Mouse (Mus musculus) hindbrain, postnatal 0 days (tissue): ENCODE results near the gene Klrc3. TPM values are rescaled to one million over a fixed set of nuclear protein-coding genes. Genes with fewer than 3 reads are reported as not detected.

ENCODE experiments used
- ATAC-seq: fragments of 200-750 bp; cut with Nextera tagmentation; 2 replicates; pipeline ENCODE4 v1.8.0; 2017; ENCODE audit warnings: mild to moderate bottlenecking, moderate TSS enrichment, moderate library complexity
- DNase-seq: peaks from one replicate; pipeline ENCODE4 v3.0.0-alpha.2; 2015; ENCODE audit warnings: low spot score
- H3K27ac ChIP-seq: fragments of 300-500 bp; sonication (generic); 2 replicates; pipeline ENCODE4 v1.5.1; 2014; ENCODE audit warnings: mild to moderate bottlenecking
- H3K27me3 ChIP-seq: fragments of 300-500 bp; sonication (generic); 2 replicates; pipeline ENCODE4 v1.6.1; 2014; ENCODE audit warnings: low read length, mixed read lengths; ENCODE audit not compliant: insufficient read depth
- H3K36me3 ChIP-seq: fragments of 300-500 bp; sonication (generic); 2 replicates; pipeline ENCODE4 v1.6.1; 2014; ENCODE audit warnings: low read length, mixed read lengths; ENCODE audit not compliant: insufficient read depth
- H3K4me1 ChIP-seq: fragments of 300-500 bp; sonication (generic); 2 replicates; pipeline ENCODE4 v1.6.1; 2014; ENCODE audit warnings: antibody characterized with exemption, low read length, mixed read lengths; ENCODE audit not compliant: insufficient read depth
- H3K4me2 ChIP-seq: fragments of 300-500 bp; sonication (generic); 2 replicates; pipeline ENCODE4 v1.6.1; 2014; ENCODE audit warnings: low read depth, mild to moderate bottlenecking, low read length, moderate library complexity, mixed read lengths
- H3K4me3 ChIP-seq: fragments of 300-500 bp; sonication (generic); 2 replicates; pipeline ENCODE4 v1.5.1; 2014; ENCODE audit warnings: low read length
- H3K9ac ChIP-seq: fragments of 300-500 bp; sonication (generic); replicated peaks from 2 replicates; pipeline ENCODE4 v1.6.1; 2014; ENCODE audit warnings: mild to moderate bottlenecking, low read length, moderate library complexity, mixed read lengths
- H3K9me3 ChIP-seq: fragments of 300-500 bp; sonication (generic); 2 replicates; pipeline ENCODE4 v1.6.1; 2016; ENCODE audit warnings: low read length, mixed read lengths
- CTCF ChIP-seq: IDR thresholded peaks from 2 replicates; pipeline ENCODE4 v1.5.1; 2016; ENCODE audit warnings: antibody characterized with exemption, control low read depth, low read depth
- WGBS: fragments of 180-500 bp; shearing (Covaris S2); extraction: QIAGEN DNeasy Blood & Tissue Kit; methylation state at CpG from one replicate; pipeline ENCODE4 v1.1.7; 2014; 5-methylcytosine and 5-hydroxymethylcytosine counted together
- microRNA-seq, 2 experiments: library from miRNA; unstranded; fragments of <30 nt; microRNA quantifications; one replicate each; pipeline ENCODE4; 2016
- polyA plus RNA-seq: library from polyadenylated mRNA; unstranded; fragments of >200 nt; fragmentation: Nextera tagmentation; extraction: Ambion mirVana; gene quantifications from 2 replicates; pipeline ENCODE4 v1.2.1, GENCODE M21; 2015
- total RNA-seq: library from RNA; depleted of rRNA; stranded (reverse); fragments of >200 nt; gene quantifications from 2 replicates; pipeline ENCODE4 v1.2.3, GENCODE M21; 2014; rRNA removed

Gene Klrc3
- total and polyA plus RNA-seq, 2 experiments from 2014 or later: not detected

DNA sequence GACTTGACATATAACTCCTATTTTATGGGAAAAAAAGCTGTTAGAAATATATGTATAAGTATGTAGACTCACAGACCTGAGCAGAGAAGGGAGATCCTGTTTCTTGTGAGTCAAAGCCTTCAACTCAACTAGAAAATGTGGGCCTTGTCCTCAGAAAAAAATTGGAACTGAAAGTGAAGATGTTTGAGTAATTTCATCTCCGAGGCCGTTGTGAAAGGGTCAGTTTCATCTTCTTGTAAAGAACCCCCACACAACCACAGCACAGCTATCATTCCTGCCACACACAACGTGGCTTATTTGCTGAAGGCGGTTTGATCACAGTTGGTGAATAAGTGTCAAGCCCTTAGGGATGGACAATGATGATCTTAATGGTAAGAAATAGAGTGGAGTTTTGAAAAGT is 19.4 kb downstream of the Klrc3 start, which contains the start of gene Klrk1:
Gene Klrk1 (minus strand): TSS at position 130 of the 400 bp plus-strand sequence.
- no peak for DNase-seq
- Histone ChIP-seq H3K27me3 (no peaks in the 10 kb centered on the region), H3K27ac (no peak within 1 kb of the TSS), H3K4me2 (no peak within 1 kb of the TSS), H3K9ac (no peak within 1 kb of the TSS), H3K4me3 (no peak within 1 kb of the TSS), H3K4me1 (no peaks in the 10 kb centered on the region), H3K9me3 (no peaks in the 10 kb centered on the region), H3K36me3 (no peaks in the 10 kb centered on the region)
- ATAC-seq: no peak
- WGBS: 83% methylated on average over 4 of the region's 4 CpGs
- no peak for TF ChIP-seq CTCF

DNA sequence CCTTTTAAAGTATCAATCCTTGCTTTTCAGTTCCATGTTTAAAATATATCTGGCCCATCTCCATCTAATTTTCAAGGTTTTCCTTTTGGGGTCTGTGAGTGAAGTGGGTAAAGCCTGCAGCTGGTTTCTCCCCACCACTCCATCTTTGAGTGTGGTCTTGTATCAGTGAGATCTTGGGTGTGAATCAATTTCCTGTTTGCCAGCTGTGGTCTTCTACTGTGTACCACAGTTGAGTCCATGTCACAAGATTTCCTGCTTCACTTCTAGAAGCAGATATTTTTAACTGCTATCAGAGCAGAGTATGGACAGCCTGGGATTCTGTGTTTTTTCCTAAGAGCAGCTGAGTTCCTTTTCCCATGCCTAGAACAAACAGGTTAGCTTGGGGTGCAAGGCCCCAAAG is 34.8 kb downstream of the Klrc3 start:
- no peaks in the 10 kb centered on the region for H3K9me3 ChIP-seq
- H3K4me2 ChIP-seq: no peak overlapping the region
- H3K4me3 ChIP-seq: no peak overlapping the region
- no peak overlapping the region for H3K27ac ChIP-seq
- no peak for TF ChIP-seq CTCF
- H3K4me1 ChIP-seq: no peaks in the 10 kb centered on the region
- H3K36me3 ChIP-seq: no peaks in the 10 kb centered on the region
- H3K27me3 ChIP-seq: no peaks in the 10 kb centered on the region
- no peak overlapping the region for H3K9ac ChIP-seq
- DNase-seq (no peak), ATAC-seq (no peak)

DNA sequence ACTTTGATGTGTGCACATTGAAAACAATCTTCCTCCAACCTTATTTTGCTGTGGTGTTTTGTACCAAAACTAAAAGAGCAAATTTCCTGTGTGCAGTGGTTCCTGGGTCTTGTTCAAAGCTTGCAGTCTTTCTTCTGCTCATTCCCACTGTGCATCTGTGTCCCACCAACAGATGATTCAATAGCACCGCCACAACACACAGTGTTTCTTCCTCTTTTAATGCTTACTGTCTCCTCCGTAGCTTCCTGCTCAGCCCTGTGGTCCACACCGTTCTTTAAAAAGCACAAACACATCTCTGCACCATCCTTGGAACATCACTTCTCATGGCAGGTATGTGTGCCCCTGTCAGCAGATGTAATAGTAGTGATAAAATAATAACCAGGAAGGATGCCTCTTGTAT is 51.6 kb downstream of the Klrc3 start, which contains the start of gene Klrd1:
Gene Klrd1 (plus strand): TSS at position 275 of the 400 bp plus-strand sequence.
- DNase-seq: no peak
- Histone ChIP-seq H3K4me1 (no peaks in the 10 kb centered on the region), H3K9ac (no peak within 1 kb of the TSS), H3K4me2 (no peak within 1 kb of the TSS), H3K9me3 (no peaks in the 10 kb centered on the region), H3K27ac (no peak within 1 kb of the TSS), H3K36me3 (no peaks in the 10 kb centered on the region), H3K4me3 (no peak within 1 kb of the TSS), H3K27me3 (no peaks in the 10 kb centered on the region)
- no peak for TF ChIP-seq CTCF
- WGBS: 77% methylated on average over 3 of the region's 3 CpGs
- no peak for ATAC-seq

Small RNAs within 50 kb of the gene (microRNA-seq; reads per million reads assigned to microRNA genes)
- 0 reads per million in 2 experiments for gene Mir680-1

Other genes starting within 250 kb of the Klrc3 start
- under 0.01 TPM in 1 of 2 replicates, not detected in the other for gene Clec1b, start 246.0 kb downstream of the Klrc3 start, total RNA-seq
- gene Clec1b, start 246.0 kb downstream of the Klrc3 start, polyA plus RNA-seq: 0.38 and 0.47 TPM in 2 replicates
- gene Clec9a, start 234.5 kb downstream of the Klrc3 start, total RNA-seq: not detected in 2 replicates
- 0.04 and 0.14 TPM in 2 replicates for gene Clec9a, start 234.5 kb downstream of the Klrc3 start, polyA plus RNA-seq
- 0.86 and 5.2 TPM in 2 replicates for gene Clec1a, start 191.3 kb downstream of the Klrc3 start, total RNA-seq
- 2.4 and 3.4 TPM in 2 replicates for gene Clec1a, start 191.3 kb downstream of the Klrc3 start, polyA plus RNA-seq
- gene Olr1, start 136.2 kb downstream of the Klrc3 start, total RNA-seq: not detected in 2 replicates
- gene Olr1, start 136.2 kb downstream of the Klrc3 start, polyA plus RNA-seq: 0.09 TPM in 1 of 2 replicates, not detected in the other
- 0.05 TPM in 1 of 2 replicates, not detected in the other for gene Tmem52b, start 130.8 kb downstream of the Klrc3 start, total RNA-seq
- gene Tmem52b, start 130.8 kb downstream of the Klrc3 start, polyA plus RNA-seq: not detected in 2 replicates
- 272 and 286 TPM in 2 replicates for gene Gabarapl1, start 110.2 kb downstream of the Klrc3 start, total RNA-seq
- 272 and 274 TPM in 2 replicates for gene Gabarapl1, start 110.2 kb downstream of the Klrc3 start, polyA plus RNA-seq
- gene Klre1, start 65.4 kb downstream of the Klrc3 start, total RNA-seq: not detected in 2 replicates
- 0.21 TPM in 1 of 2 replicates, not detected in the other for gene Klre1, start 65.4 kb downstream of the Klrc3 start, polyA plus RNA-seq
- not detected in 2 replicates for gene Klrd1, start 51.6 kb downstream of the Klrc3 start, total RNA-seq
- gene Klrd1, start 51.6 kb downstream of the Klrc3 start, polyA plus RNA-seq: not detected in 2 replicates
- gene Klrk1, start 19.5 kb downstream of the Klrc3 start, total RNA-seq: not detected in 2 replicates
- gene Klrk1, start 19.5 kb downstream of the Klrc3 start, polyA plus RNA-seq: 0.05 and 0.13 TPM in 2 replicates
- gene Klrc2, start 17.4 kb upstream of the Klrc3 start, total RNA-seq: not detected in 2 replicates
- not detected in 2 replicates for gene Klrc2, start 17.4 kb upstream of the Klrc3 start, polyA plus RNA-seq
- not detected in 2 replicates for gene Klrc1, start 35.6 kb upstream of the Klrc3 start, total RNA-seq
- not detected in 2 replicates for gene Klrc1, start 35.6 kb upstream of the Klrc3 start, polyA plus RNA-seq
- gene Klri1, start 73.8 kb upstream of the Klrc3 start, total RNA-seq: 1.1 TPM in 1 of 2 replicates, not detected in the other
- gene Klri1, start 73.8 kb upstream of the Klrc3 start, polyA plus RNA-seq: 0.35 and 0.44 TPM in 2 replicates
- not detected in 2 replicates for gene Klri2, start 97.1 kb upstream of the Klrc3 start, total RNA-seq
- gene Klri2, start 97.1 kb upstream of the Klrc3 start, polyA plus RNA-seq: not detected in 2 replicates
- gene Gm156, start 140.9 kb upstream of the Klrc3 start, total RNA-seq: not detected in 2 replicates
- not detected in 2 replicates for gene Gm156, start 140.9 kb upstream of the Klrc3 start, polyA plus RNA-seq
- gene Gm17631, start 219.3 kb upstream of the Klrc3 start, total RNA-seq: not detected in 2 replicates
- not detected in 2 replicates for gene Gm17631, start 219.3 kb upstream of the Klrc3 start, polyA plus RNA-seq
- not detected in 2 replicates for gene Klra17, start 233.3 kb upstream of the Klrc3 start, total RNA-seq
- not detected in 2 replicates for gene Klra17, start 233.3 kb upstream of the Klrc3 start, polyA plus RNA-seq